Mouse (Mus musculus): ENCODE measurements at regions not wholly inside any gene's neighbourhood (a gene's known extent, or its start where the extent isn't known, plus 50 kb on each side); places are given as distances from the start of the nearest gene placed in this dataset.

DNA sequence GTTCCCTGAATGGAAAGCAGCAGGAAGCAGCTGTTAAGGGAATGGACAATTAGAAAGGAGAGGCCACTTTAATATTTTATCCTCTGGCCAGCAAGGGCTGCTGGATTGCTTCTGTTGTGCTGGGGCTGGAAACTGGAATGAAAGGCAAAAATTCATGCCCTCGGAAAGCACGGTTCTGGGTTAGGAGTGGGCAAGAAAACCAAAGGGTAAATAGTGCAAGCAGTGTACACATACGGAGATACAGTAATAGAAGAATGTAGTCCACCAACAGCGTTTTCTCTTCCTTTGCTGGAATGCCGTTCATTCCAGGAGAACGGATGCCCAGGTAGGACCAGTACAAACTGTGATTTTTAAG is 50.8 kb upstream of the Zfr start:
- H3K4me2 ChIP-seq (ENCODE audit: low read depth, low read length) = no peak overlapping the region
- H3K27me3 ChIP-seq (ENCODE audit: control insufficient read depth, insufficient read depth, low read length) = no peaks in the 10 kb centered on the region
- WGBS = 69% methylated on average over 6 of the region's 6 CpGs
- 0 out of 2 replicates have a peak, but pooled peaks have one; percentile 13 for ATAC-seq (ENCODE audit: low read depth)
- H3K4me1 ChIP-seq (ENCODE audit: control insufficient read depth, insufficient read depth, low read length) = 0 out of 2 replicates have a peak, but pooled peaks cover 2% of the 10 kb centered on the region
- H3K36me3 ChIP-seq (ENCODE audit: control insufficient read depth, insufficient read depth, low read length) = no peaks in the 10 kb centered on the region
- no peak overlapping the region for H3K9ac ChIP-seq (replicated peaks; ENCODE audit: low read depth, low read length)
- H3K9me3 ChIP-seq (ENCODE audit: control insufficient read depth, low read length) = no peaks in the 10 kb centered on the region
- H3K4me3 ChIP-seq (ENCODE audit: low read depth, low read length) = no peak overlapping the region
- H3K27ac ChIP-seq (ENCODE audit: low read depth, low read length) = no peak overlapping the region

- H3K27ac ChIP-seq (ENCODE audit: low read depth, low read length) = peak overlapping the region; percentile 45; the same call in 1 of the 2 replicates
Observed at GRCm38 (mm10) chr15:12066176-12066856, 51.3 kb upstream of the Zfr start.

DNA sequence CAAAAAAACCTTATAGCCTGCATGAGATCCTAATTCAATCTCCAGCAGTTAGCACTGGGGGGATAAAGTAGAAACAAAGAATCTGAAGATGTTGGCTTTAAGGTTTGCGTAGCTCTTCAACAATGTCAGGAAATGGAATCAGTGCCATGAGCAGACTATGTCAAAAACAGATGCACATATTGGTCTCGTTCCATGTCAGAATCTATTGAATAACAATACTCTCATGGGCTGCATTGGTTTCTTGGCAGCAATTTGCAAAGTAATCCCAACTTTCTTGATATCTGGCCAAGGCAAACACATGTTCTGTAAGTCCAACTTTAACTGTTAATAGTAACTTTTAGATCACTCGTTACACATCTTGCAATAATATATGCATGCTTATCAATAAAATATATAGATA is 58.1 kb upstream of the Sub1 start:
- Histone ChIP-seq H3K27me3 (ENCODE audit: control insufficient read depth, insufficient read depth, low read length) (no peaks in the 10 kb centered on the region), H3K36me3 (ENCODE audit: control insufficient read depth, insufficient read depth, low read length) (no peaks in the 10 kb centered on the region), H3K9me3 (ENCODE audit: control insufficient read depth, low read length) (no peaks in the 10 kb centered on the region), H3K4me1 (ENCODE audit: control insufficient read depth, insufficient read depth, low read length) (no peaks in the 10 kb centered on the region), H3K9ac (replicated peaks; ENCODE audit: low read depth, low read length) (no peak overlapping the region), H3K4me2 (ENCODE audit: low read depth, low read length) (no peak overlapping the region), H3K27ac (ENCODE audit: low read depth, low read length) (no peak overlapping the region), H3K4me3 (ENCODE audit: low read depth, low read length) (no peak overlapping the region)
- ATAC-seq (ENCODE audit: low read depth) = no peak
- WGBS = 89% methylated on average over 3 of the region's 3 CpGs

More at GRCm38 (mm10) chr15:12066176-12066856, 51.3 kb upstream of the Zfr start:
- H3K9ac ChIP-seq (replicated peaks; ENCODE audit: low read depth, low read length) = no peak overlapping the region
- H3K4me1 ChIP-seq (ENCODE audit: control insufficient read depth, insufficient read depth, low read length) = 0 out of 2 replicates have a peak, but pooled peaks cover 2% of the 10 kb centered on the region
- no peaks in the 10 kb centered on the region for H3K36me3 ChIP-seq (ENCODE audit: control insufficient read depth, insufficient read depth, low read length)
- no peaks in the 10 kb centered on the region for H3K9me3 ChIP-seq (ENCODE audit: control insufficient read depth, low read length)
- ATAC-seq (ENCODE audit: low read depth) = peak; percentile 82
- 31% methylated on average over 14 of the region's 14 CpGs for WGBS
- H3K4me3 ChIP-seq (ENCODE audit: low read depth, low read length) = no peak overlapping the region
- H3K4me2 ChIP-seq (ENCODE audit: low read depth, low read length) = no peak overlapping the region
- no peaks in the 10 kb centered on the region for H3K27me3 ChIP-seq (ENCODE audit: control insufficient read depth, insufficient read depth, low read length)

GRCm38 (mm10) chr15:12053610-12054009 is 56.8 kb upstream of the Sub1 start:
- WGBS = 91% methylated on average over 7 of the region's 7 CpGs
- no peak for ATAC-seq (ENCODE audit: low read depth)

DNA sequence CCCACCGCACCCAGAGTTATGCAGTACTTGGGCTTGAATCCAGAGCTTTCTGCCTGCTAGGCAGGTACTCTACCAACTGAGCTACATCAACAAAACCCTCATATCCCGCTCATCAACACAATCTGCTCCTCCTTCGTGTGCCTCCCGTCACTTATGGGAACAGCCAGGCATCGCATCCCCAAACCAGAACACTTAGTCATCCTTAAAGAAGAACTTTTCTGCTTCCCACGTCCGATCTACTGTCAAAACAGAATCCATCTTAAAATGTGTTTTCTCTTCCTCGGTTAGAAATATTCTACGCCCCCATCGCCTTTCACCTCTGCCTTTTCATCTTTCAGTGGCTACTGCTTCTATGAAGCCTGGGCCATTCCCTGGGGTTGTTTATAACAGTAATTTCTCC is 52.2 kb upstream of the Sub1 start:
- Histone ChIP-seq H3K9ac (replicated peaks; ENCODE audit: low read depth, low read length) (no peak overlapping the region), H3K4me1 (ENCODE audit: control insufficient read depth, insufficient read depth, low read length) (no peaks in the 10 kb centered on the region), H3K4me3 (ENCODE audit: low read depth, low read length) (no peak overlapping the region), H3K9me3 (ENCODE audit: control insufficient read depth, low read length) (no peaks in the 10 kb centered on the region), H3K27me3 (ENCODE audit: control insufficient read depth, insufficient read depth, low read length) (no peaks in the 10 kb centered on the region), H3K27ac (ENCODE audit: low read depth, low read length) (no peak overlapping the region), H3K4me2 (ENCODE audit: low read depth, low read length) (no peak overlapping the region), H3K36me3 (ENCODE audit: control insufficient read depth, insufficient read depth, low read length) (no peaks in the 10 kb centered on the region)
- no peak for ATAC-seq (ENCODE audit: low read depth)
- WGBS = 92% methylated on average over 10 of the region's 10 CpGs

More at GRCm38 (mm10) chr15:12053610-12054009, 56.8 kb upstream of the Sub1 start:
- H3K9ac ChIP-seq (replicated peaks; ENCODE audit: low read depth, low read length) = no peak overlapping the region
- no peaks in the 10 kb centered on the region for H3K4me1 ChIP-seq (ENCODE audit: control insufficient read depth, insufficient read depth, low read length)
- no peak overlapping the region for H3K4me2 ChIP-seq (ENCODE audit: low read depth, low read length)
- H3K27me3 ChIP-seq (ENCODE audit: control insufficient read depth, insufficient read depth, low read length) = no peaks in the 10 kb centered on the region
- H3K36me3 ChIP-seq (ENCODE audit: control insufficient read depth, insufficient read depth, low read length) = no peaks in the 10 kb centered on the region
- H3K4me3 ChIP-seq (ENCODE audit: low read depth, low read length) = no peak overlapping the region
- no peak overlapping the region for H3K27ac ChIP-seq (ENCODE audit: low read depth, low read length)
- H3K9me3 ChIP-seq (ENCODE audit: control insufficient read depth, low read length) = no peaks in the 10 kb centered on the region

GRCm38 (mm10) chr15:12048214-12048507 is 51.4 kb upstream of the Sub1 start:
- H3K36me3 ChIP-seq (ENCODE audit: control insufficient read depth, insufficient read depth, low read length) = no peaks in the 10 kb centered on the region
- no peak for ATAC-seq (ENCODE audit: low read depth)

GRCm38 (mm10) chr15:12047349-12048213 is 50.8 kb upstream of the Sub1 start:
- no peaks in the 10 kb centered on the region for H3K36me3 ChIP-seq (ENCODE audit: control insufficient read depth, insufficient read depth, low read length)
- WGBS = 86% methylated on average over 18 of the region's 18 CpGs
- H3K9me3 ChIP-seq (ENCODE audit: control insufficient read depth, low read length) = no peaks in the 10 kb centered on the region
- H3K4me3 ChIP-seq (ENCODE audit: low read depth, low read length) = no peak overlapping the region
- H3K4me1 ChIP-seq (ENCODE audit: control insufficient read depth, insufficient read depth, low read length) = no peaks in the 10 kb centered on the region
- ATAC-seq (ENCODE audit: low read depth) = peak; percentile 46; the same call in 1 of the 2 replicates
- H3K9ac ChIP-seq (replicated peaks; ENCODE audit: low read depth, low read length) = no peak overlapping the region
- no peak overlapping the region for H3K4me2 ChIP-seq (ENCODE audit: low read depth, low read length)
- H3K27ac ChIP-seq (ENCODE audit: low read depth, low read length) = no peak overlapping the region
- H3K27me3 ChIP-seq (ENCODE audit: control insufficient read depth, insufficient read depth, low read length) = no peaks in the 10 kb centered on the region

More at GRCm38 (mm10) chr15:12048214-12048507, 51.4 kb upstream of the Sub1 start:
- no peak overlapping the region for H3K4me3 ChIP-seq (ENCODE audit: low read depth, low read length)
- H3K9ac ChIP-seq (replicated peaks; ENCODE audit: low read depth, low read length) = no peak overlapping the region
- no peaks in the 10 kb centered on the region for H3K27me3 ChIP-seq (ENCODE audit: control insufficient read depth, insufficient read depth, low read length)
- no peak overlapping the region for H3K27ac ChIP-seq (ENCODE audit: low read depth, low read length)
- 90% methylated on average over 3 of the region's 3 CpGs for WGBS
- no peaks in the 10 kb centered on the region for H3K4me1 ChIP-seq (ENCODE audit: control insufficient read depth, insufficient read depth, low read length)
- H3K4me2 ChIP-seq (ENCODE audit: low read depth, low read length) = no peak overlapping the region
- H3K9me3 ChIP-seq (ENCODE audit: control insufficient read depth, low read length) = no peaks in the 10 kb centered on the region
